Mouse (Mus musculus): ENCODE results near the gene Slc20a1.

The Slc20a1 gene

GRCm38 (mm10) chr2:129198436-129199327, at the start of gene Slc20a1:
Gene Slc20a1, plus strand, starts transcription at chr2:129198764.
- DNase-seq (ENCODE audit: low spot score) = peak; percentile 99

- no peak for DNase-seq (ENCODE audit: low spot score)
These were observed 49.7 kb upstream of the Slc20a1 start for GRCm38 (mm10) chr2:129148836-129149235.

- DNase-seq (ENCODE audit: low spot score) = no peak
These were observed 48.2 kb upstream of the Slc20a1 start for GRCm38 (mm10) chr2:129150386-129150785.

GRCm38 (mm10) chr2:129151111-129151510, 47.5 kb upstream of the Slc20a1 start:
- DNase-seq (ENCODE audit: low spot score) = no peak

- DNase-seq (ENCODE audit: low spot score) = no peak
These were observed 45.8 kb upstream of the Slc20a1 start for GRCm38 (mm10) chr2:129152751-129153150.

- no peak for DNase-seq (ENCODE audit: low spot score)
These were observed 33.7 kb upstream of the Slc20a1 start for GRCm38 (mm10) chr2:129164815-129165214.

- no peak for DNase-seq (ENCODE audit: low spot score)
These were observed 31.8 kb upstream of the Slc20a1 start for GRCm38 (mm10) chr2:129166466-129167463.

GRCm38 (mm10) chr2:129173386-129173785, 25.2 kb upstream of the Slc20a1 start:
- DNase-seq (ENCODE audit: low spot score) = no peak

- DNase-seq (ENCODE audit: low spot score) = peak; percentile 22
These were observed 24.1 kb upstream of the Slc20a1 start for GRCm38 (mm10) chr2:129174474-129174873.

- DNase-seq (ENCODE audit: low spot score) = no peak
These were observed 22.9 kb upstream of the Slc20a1 start for GRCm38 (mm10) chr2:129175636-129176035.

- no peak for DNase-seq (ENCODE audit: low spot score)
These were observed 21.7 kb upstream of the Slc20a1 start for GRCm38 (mm10) chr2:129176676-129177420.

GRCm38 (mm10) chr2:129177661-129178060, 20.9 kb upstream of the Slc20a1 start:
- no peak for DNase-seq (ENCODE audit: low spot score)

GRCm38 (mm10) chr2:129178182-129178908, 20.2 kb upstream of the Slc20a1 start:
- DNase-seq (ENCODE audit: low spot score) = no peak

GRCm38 (mm10) chr2:129179946-129180853, 18.4 kb upstream of the Slc20a1 start:
- DNase-seq (ENCODE audit: low spot score) = no peak

- no peak for DNase-seq (ENCODE audit: low spot score)
These were observed 17.1 kb upstream of the Slc20a1 start for GRCm38 (mm10) chr2:129181509-129181908.

GRCm38 (mm10) chr2:129182412-129182811, 16.2 kb upstream of the Slc20a1 start:
- DNase-seq (ENCODE audit: low spot score) = no peak

- DNase-seq (ENCODE audit: low spot score) = peak; percentile 48
These were observed 15.0 kb upstream of the Slc20a1 start for GRCm38 (mm10) chr2:129183561-129184031.

- no peak for DNase-seq (ENCODE audit: low spot score)
These were observed 13.7 kb upstream of the Slc20a1 start for GRCm38 (mm10) chr2:129184853-129185252.

- no peak for DNase-seq (ENCODE audit: low spot score)
These were observed 12.8 kb upstream of the Slc20a1 start for GRCm38 (mm10) chr2:129185611-129186290.

Measured in spleen, adult 12 weeks (tissue).